Mouse (Mus musculus) erythroblast, embryonic 14.5 days (primary cell): ENCODE measurements at regions not wholly inside any gene's neighbourhood (a gene's known extent, or its start where the extent isn't known, plus 50 kb on each side); places are given as distances from the start of the nearest gene placed in this dataset.

ENCODE experiments used
- GATA1 ChIP-seq: IDR thresholded peaks from 2 replicates; pipeline ENCODE4 v1.6.1; 2012; ENCODE audit warnings: low read length, inconsistent platforms, mixed read lengths
- TAL1 ChIP-seq: IDR thresholded peaks from 3 replicates; pipeline ENCODE4 v1.6.1; 2012; ENCODE audit warnings: low read length, inconsistent platforms, mixed read lengths

DNA sequence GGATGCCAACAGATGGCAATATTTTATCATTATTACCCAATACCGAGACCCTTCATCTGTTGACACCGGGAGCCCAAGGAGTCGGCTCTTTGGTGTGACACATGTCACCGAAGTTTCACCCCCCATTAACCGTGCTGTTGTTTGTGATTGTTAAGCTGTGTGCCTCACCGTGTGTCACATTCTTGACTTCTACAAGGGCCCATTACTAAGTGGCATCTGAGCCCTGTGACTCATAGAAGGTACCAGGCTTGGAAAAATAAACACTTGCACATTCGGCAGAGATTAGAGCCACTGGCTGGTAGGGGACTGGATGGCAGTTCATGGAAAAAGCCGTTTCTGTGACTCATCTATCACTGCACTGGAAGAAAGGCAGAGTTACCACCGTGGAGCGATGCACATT is 608.4 kb upstream of the Sox9 start:
- TF ChIP-seq GATA1 (no peak), TAL1 (no peak)
